Mouse (Mus musculus) spleen, adult 18-20 months (tissue): ENCODE data around the gene Dgkh.

Source experiments
- DNase-seq, 2 experiments: peaks; one replicate each; pipeline ENCODE4 v3.0.0; 2022; ENCODE audit warnings: mixed read lengths in 2 of 2

Dgkh gene

DNA sequence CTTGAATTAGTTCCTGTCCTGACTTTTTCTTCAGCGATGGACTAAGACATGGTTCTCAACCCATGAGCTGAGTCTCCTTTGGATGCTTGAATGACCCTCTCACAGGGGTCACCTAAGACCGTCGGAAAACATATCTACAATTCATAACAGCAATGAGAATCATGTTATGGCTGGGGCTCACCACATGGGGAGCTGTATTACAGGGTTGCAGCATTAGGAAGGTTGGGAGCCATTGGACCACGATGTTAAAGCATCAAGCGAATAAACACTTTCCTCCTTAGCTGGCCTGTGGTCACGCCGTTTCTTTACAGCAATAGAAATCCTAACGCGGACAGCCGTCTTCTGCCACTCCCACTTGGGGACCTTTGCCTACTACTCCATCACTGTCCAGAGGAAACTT, 62.6 kb downstream of the Dgkh start:
- no peak for DNase-seq

DNA sequence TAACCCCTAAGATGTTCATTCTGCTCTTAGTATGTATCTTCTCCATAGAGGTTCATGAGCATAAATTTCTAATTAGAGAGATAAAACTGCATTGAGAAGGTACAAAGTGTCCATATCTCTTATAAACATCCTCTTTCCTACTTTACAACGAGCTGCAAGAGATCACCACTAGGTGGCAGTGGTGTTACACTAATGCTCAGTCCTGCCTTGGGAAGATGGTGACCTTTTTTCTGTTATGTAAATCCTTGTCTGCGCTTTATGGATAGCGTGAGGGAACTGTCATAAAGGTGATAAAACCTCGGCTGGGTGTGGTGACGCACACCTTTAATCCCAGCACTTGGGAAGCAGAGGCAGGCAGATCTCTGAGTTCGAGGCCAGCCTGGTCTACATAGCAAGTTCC, 64.3 kb downstream of the Dgkh start:
- DNase-seq = peak in 1 of 2 experiments; percentile 70

DNA sequence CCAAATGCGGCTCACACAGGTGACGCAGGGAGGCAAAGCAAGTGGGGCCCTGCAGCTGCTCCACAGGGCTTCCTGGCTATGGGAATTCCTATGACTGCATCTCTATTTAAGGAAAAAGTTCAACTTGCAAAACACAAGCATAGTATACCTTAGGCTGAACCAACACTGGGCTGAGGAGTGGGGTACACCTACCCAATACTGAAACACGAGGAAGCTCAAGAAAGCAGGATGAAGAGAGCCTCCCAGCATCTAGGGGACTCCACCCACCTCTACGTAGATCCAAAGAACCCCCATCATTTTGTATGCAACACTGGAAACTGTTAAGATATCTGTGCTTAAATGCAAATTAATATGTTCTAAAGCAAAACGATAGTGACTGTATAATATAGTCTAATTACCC, 64.8 kb downstream of the Dgkh start:
- no peak for DNase-seq

DNA sequence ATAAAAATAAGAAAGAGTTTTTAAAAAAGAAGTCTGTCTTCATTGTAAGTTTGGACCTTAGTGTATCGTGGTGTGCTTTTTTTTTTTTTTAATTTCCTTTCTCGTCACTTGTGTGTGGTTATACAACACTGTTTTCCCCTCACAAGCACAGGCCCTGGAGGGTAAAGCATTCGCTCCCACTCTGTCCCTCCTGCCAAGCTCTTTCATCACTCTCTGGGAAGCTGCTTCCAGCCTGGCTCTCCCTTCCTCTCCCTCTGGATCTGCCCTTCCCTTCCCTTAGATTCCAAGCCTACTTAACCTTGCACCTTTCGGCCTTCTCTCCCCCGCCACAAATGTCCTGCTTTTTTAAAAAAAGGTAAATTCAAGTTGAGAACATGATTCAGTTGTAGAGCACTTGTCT, 69.9 kb downstream of the Dgkh start:
- DNase-seq = no peak

DNA sequence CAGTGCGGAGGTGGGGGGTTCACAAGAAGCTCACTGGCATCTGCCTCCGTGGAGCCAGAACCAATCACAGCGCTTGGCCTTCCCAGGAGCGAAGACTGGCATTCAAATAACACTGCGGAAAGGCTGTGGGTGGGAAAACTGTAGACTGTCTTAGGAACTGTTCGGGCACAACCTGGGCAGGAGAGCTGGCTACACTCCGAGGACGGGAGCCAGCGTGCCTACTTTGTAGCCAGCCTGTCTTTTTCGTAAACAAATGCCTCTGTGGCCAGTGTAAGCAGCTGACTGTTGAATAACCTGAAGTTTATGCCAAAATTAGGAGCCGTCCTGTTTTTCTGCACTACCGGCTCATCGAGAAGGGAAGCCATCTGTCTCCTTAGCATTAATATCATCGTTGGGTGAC, 71.1 kb downstream of the Dgkh start:
- no peak for DNase-seq

DNA sequence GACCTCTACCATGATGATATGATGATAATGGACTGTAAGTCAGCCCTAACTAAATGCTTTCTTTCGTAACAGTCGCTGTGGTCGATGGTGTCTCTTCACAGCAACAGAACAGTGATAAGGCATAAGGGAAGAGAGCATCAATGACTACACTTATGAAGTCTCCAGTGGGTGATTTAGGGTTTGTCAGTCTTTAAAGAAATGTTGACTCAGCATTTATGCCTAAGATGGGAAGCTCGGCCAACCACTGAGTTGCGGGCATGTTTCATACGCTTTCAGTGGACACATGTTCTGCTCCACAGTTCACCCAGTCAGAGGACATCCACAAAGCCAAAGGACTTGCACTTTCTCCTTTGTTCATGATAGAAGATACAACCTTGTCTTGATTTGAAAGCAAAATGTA, 73.9 kb downstream of the Dgkh start:
- DNase-seq = no peak

DNA sequence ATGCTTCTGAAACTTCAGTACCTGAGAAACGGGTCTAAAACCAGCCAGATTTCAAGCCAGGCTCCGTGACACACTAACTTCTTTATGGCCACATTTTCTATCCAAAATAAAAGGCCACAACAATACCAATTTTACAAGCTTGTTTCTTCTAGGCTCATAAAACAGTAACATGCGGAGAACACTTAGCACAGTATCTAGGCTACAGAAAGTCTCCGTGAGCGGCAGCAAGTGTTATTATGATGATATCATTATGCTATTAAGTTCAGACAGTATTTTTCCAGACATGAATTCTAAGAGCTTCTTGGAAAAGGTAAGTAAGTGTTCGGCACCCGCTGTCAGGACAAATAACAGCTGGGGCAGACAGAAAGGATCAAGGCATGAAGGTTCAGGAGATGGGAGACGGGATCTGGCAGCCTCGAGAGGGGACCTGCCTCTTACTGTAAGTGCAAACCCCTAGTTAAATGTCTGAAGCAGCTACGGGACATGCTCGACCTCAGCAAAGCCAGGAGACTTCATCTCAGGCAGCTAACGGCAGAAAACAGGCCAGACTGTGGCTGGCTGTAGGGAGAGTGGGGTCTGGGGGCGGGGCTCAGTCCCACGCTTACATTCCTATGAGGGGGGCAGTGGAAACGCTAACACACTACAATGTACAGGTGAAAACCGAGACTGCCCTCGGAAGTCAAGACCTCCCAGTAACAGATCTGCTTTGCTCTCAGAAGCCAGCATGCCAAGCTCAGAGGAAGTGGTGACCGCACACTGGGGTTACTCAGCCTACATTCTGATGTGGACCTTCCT, 75.5 kb downstream of the Dgkh start:
- no peak for DNase-seq

DNA sequence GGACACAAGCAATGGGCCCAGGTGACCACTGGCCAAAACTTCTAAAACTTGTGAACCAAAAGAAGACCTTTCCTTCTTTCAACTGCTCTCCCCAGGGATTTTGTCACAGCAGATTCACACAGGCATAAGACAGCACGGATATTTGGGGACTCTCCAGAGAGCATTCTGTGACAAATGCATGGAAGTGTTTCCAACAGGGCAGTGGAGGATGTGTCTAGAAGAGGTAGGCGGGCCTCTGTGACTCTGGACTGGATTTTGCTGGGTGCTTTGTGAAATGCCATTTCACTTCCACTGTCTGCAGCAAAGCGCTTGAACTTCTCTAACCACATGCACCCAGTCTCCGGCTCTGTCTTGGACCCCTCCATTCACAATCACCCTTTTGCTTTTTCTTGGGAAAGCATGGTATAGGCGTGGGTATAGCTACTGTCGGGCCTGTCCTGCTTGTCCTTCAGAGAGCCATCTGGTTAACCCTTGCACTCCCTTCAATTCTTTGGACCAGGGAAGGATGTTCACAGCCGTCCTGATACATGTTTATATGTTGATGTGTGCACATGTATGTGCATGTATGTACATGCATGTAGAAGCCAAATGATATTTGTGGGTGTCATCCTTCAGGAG, 77.5 kb downstream of the Dgkh start:
- DNase-seq = no peak

DNA sequence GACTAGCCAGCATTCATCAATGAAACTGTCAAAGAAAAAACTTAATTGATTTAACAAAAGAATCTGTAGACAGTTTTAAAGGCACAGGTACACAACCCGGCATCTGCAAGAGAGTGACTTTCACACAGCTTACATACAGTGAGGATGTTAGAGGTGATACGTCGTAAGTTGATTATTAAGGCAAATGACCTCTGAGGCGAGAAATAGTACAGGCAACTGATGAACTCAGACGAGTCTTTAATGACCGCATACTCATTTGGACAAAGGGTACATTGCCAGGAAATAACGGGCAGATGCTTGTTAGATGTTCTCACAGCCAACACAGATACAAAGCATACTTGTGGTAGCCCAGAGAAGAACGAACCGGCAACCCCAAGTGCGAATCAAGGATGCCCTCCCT, 78.4 kb downstream of the Dgkh start:
- no peak for DNase-seq

DNA sequence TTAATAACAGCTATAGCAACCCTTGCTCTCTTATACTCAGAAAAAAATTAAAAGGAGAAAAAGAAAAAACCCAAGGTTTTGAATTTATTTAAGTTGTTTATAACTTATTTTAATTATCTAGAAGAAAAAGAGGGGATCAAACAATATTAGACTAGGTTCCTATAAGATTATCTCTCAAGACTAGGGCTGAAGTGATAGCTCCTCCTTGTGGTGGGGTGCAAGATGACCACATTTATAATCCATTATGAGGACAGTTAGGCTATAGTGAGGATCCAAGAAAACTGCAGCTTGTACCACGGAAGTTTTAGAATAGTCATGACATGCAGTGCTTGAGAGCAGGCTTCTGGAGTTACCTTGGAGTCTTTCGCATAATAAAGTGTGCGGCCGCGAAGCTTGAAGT, 79.2 kb downstream of the Dgkh start:
- no peak for DNase-seq

DNA sequence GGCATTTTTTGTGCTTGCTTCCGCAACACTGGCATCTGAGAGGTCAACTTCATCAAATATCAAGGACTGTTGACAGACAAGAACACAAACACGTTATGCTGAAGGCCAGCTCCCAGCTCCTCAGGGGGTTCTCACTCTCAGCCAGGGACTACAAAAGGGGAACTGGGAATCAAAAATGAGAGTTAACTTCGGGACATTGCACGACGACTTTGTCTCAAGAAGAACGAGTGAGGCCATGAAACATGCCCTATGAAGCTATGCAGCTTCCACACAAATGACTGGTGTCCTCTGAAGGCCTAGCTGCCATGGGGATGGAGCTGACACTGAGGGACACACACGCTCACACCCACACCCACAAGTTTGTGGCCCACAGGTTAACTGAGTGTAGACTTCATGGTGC, 80.9 kb downstream of the Dgkh start:
- no peak for DNase-seq

DNA sequence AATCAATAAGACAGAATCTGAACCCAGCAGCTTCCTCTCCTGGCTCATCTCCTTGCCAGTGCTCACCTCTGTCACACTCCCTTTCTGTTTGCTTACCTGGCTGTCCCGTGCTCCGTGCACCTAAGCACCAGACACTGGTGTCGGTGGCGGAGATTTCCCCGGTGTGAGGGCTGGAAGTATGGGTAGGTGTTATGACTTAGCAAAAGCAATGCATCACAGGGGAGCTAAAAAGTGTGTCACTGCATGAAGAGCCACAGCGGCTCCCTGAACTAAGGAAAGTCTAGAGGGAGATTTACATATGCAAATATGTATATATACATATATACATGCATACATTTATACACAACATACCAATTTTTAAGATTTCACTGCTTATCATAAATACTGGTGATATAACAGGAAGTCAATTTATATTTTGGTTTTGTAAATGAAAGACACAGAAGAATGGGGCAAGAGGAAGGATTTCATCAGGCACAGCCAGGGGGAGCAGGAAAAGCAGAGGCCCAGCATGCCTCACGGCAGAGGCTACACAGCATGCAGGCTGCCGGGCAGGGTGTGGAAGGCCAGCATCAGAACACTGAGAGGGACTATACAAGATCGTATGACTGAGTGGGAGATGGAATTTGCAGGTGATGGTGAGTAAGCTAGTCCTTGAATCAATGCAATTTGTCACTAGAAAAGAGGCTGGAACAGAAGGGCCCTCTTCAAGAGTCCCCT, 82.0 kb downstream of the Dgkh start:
- no peak for DNase-seq

DNA sequence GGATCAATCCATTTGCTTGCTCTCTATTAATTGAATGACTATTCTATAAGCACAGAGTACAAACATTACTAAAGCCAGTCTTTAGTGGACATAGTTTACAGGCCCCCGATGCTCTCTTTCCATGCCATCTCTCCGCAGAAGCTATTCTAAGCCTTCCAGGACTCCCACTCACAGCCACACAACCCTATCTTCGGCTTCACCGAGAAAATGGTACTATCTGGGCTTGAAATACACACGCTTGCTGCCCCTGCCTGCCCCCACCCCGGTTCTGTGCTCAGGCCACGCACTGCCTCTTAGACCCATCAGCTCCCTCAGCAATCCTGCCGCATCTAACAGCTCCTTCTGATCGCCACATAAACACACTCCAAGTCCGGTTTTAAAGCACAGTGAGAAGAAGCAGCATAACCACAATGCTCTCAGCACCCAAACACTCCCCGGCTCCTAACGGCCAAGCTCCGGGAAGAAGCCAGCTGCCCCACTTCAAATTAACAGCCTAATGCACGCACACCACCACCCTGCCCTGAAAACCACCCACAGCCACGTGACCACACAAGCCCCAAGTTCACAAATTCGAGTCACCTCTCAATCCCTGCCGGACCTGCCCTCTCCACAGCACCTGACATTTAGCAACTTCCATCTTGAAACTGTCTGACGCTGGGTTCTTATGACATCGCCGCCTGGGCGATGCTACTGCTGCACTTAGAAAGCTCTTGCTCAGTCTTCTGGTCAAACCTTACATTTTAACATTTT, 82.9 kb downstream of the Dgkh start:
- DNase-seq = no peak

DNA sequence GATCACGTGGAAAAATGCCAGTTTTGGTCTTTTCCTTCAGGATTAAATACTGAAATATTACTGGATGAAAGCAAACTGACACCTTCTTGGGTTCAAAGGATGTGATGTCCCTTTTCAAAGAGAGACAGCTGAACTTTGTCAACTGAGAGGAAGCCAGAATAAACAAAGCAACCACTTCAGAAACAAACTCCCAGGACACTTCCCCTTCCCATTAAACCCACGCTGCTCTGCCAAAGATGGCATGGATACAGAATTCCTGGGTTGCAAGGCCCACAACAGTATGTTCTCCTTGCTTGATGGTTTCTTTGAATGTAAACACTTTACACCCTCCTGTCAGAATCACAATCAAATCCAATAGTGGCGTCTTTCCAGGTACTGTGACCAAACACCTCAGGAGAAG, 87.0 kb downstream of the Dgkh start:
- DNase-seq = no peak

DNA sequence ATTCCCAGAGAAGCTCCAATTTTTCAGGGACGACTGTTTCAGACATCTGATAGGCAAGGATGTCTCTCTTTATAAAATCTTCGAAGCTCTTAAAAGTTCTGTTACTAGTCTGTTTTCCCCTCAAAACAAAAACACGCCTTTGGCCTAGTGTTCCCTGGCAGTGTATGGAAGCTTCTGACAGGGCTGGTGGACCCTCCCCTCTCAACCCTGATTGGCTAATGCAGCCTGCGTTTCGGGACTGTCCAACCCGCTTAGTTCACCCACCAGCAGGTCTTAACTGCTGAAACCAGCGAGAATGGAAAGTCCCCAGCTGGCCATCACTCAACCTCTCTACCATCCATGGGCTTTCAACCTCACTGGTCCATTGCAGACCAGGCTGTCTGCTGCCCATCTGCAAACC, 91.3 kb downstream of the Dgkh start:
- no peak for DNase-seq

DNA sequence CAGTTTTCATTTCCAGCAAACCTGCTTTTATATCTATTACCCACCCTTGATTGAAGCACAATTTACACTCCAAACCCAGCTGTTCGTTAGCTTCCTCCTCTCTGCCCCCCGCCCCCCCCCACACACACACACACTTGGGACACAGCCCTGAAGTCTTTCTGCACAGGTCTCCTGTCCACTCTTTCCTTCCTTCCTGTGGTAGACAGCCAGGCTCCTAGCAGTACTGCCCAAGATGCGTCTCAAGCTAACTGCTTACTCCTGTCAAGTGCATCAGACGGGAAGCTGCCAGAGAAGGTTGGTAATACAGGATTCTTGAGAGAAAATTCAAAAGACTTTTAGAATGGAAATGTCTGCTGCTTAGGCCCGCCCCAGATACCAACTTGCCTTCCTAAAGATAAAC, 92.9 kb downstream of the Dgkh start:
- DNase-seq = no peak

DNA sequence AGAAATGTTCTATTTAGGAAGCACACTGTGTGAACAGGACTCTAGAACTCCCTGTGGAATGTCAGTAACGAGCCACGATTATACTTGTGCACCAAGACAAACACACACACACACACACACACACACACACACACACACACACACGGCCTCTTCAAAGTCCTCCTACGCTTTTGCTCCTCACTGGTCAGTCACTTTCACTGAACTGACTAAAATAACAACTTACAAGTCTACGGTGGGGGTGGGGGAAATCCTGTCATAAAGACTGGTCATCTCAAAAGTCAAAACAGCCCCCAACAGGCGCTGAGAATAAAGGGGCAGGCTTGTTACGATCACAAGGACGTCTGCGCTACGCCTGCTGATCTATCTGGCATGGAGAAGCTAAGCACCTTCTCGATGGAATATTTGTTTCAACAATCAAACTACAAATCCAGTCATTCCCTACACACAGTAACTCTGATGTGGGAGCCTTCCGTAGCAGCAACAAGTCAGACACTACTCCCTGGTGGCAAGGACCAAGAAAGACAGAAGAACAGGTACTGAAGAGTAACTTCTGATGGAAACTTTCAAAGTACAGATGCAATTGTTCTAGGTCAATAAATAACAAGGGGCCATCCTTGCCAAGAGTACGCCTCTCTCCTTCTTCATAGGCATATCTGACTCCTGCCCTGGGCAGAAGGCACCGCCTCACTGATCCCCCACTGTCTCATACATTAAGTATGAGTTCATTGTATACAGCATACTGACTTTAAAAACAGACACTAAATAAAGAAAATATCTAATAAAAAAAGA, 96.8 kb downstream of the Dgkh start:
- no peak for DNase-seq

DNA sequence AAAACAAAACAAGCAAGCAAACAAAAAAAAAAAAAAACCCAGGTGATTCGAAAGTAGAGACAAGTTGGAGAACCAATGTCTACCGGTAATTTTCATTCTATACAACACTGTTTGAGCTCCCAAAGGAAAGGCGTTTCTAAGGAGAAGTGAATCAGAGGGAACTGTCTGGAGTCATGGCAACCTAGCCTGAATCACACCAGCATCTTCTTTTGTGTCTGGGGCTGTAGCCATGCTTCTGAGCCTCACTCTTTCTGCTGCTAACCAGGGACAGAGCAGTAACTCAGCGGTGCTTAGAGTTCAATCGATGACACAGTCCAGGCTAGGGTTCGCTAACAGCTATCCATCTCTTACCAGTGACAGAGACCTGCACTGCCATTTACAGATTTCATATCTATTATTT, 99.8 kb downstream of the Dgkh start:
- no peak for DNase-seq

DNA sequence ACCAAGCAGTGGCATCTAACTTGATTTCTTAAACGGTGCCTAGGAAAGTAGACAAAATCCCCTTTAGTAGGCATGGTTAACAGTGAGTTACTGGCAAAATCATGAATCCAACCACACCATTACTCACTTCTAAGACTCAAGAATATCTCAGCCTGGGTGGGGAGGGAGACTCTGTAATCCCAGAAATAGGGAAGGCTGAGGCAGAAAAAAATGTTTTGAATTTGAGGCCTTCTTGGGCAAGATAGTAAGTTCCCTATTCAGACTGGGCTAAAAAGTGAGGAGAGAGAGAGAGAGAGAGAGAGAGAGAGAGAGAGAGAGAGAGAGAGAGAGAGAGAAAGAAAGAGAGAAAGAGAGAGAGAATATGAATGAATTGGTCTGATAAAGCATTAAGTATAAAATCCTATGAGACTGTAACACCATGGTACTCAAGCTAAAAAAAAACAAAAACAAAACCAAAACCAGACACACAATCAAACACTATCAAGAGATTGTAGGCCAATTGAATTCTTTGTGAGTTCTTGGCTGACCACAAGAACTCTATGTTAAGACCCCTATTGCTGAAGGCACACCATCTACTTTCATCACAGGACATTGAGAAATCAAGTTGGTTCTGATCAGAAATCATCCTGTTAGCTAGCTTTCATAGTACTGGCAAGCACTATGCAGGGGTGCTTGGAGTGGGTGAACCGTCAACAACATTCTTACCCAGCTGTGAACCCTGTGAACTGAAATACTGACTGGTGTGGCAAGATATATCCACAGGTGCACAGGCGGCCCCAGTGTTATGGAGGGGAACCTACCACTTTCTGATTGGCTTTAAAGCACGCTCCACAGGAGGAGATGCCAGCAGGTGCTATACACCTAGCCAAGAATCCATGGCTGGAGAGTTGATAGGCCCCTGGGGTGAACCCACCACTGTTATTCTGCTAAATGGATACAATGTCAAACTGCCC, 101.4 kb downstream of the Dgkh start:
- no peak for DNase-seq

DNA sequence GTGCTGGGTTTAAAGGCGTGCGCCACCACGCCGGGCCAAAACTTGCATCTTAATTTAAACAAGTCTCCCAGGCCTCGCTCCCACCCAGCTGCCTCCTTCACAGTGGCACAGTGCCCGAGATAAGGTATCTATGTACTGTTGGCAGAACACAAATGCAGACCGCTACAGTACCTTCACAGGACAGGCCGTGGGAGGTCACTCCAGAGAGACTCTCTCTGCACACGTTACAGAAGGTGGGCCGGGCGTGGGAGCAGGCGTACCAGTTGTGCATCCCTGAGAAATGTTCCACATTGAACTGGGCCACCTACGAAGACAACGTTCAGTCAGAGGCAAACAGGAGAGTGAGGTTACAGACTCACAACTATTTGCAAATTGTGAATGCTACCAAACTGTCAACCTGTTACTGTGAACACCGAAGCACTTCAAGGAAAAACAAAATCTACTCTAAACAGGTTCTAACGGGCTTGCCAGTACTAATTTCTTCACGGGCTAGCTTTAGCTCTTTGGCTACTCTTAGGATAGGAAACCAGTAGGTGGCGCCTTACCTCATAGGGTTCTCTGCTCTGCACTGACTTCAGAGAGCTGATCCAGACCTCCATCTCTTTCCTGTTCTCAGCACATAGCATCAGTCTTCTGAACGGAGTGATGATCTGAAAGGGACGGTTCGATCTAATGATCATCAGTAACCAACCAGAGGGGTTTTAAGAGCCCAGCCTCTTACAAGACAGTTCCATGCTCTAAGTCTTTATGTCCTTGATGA, 104.9 kb downstream of the Dgkh start:
- DNase-seq = peak in 1 of 2 experiments; percentile 25

DNA sequence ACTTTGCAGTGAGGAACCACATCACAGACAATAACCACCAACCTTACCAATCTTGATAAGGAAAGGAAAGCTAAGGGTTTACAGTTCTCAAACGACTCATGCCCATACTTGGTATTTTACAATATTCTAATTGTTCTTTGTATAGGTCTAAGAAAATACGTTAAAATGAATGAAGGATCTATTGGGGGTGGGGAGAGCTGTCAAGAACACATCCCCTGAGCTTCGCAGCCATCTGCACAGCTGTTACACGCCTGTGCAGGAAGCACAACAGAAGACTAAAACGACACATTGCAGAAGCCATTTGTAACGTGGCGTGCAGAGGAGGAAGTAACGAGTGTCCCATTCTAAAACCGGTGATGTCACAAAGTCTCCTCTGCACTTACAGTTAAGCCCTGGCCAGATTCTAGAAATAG, 113.7 kb downstream of the Dgkh start:
- DNase-seq = no peak
